Mouse (Mus musculus) hindbrain, embryonic 11.5 days (tissue): ENCODE measurements around the gene Gtse1. TPM values are rescaled to one million over a fixed set of nuclear protein-coding genes. Genes with fewer than 3 reads are reported as not detected.

Experiments
- polyA plus RNA-seq: library from polyadenylated mRNA; unstranded; fragments of >200 nt; fragmentation: Nextera tagmentation; extraction: Ambion mirVana; gene quantifications from 2 replicates; pipeline ENCODE4 v1.2.1, GENCODE M21; 2014

Gtse1 gene
- polyA plus RNA-seq, 1 experiment from 2014 or later = 26.8 TPM

Other genes with a start within 250 kb of the Gtse1 start
- 0.49 and 1.5 TPM in 2 replicates for gene Ppara, start 124.8 kb upstream of the Gtse1 start, polyA plus RNA-seq
- 20.2 and 22.0 TPM in 2 replicates for gene Cdpf1, start 48.0 kb upstream of the Gtse1 start, polyA plus RNA-seq
- gene Pkdrej, start 38.0 kb upstream of the Gtse1 start, polyA plus RNA-seq = 0.02 and 0.10 TPM in 2 replicates
- gene Ttc38, start 27.4 kb upstream of the Gtse1 start, polyA plus RNA-seq = 2.8 and 2.9 TPM in 2 replicates
- 30.4 and 34.6 TPM in 2 replicates for gene Trmu, start 19.6 kb downstream of the Gtse1 start, polyA plus RNA-seq
- gene Celsr1, start 174.0 kb downstream of the Gtse1 start, polyA plus RNA-seq = 4.6 and 5.1 TPM in 2 replicates
- gene Gramd4, start 197.9 kb downstream of the Gtse1 start, polyA plus RNA-seq = 8.7 and 10.1 TPM in 2 replicates